Mouse (Mus musculus) hematopoietic stem cell, adult 5-6 weeks (primary cell): ENCODE results near the gene Tmem161a. TPM values are rescaled to one million over a fixed set of nuclear protein-coding genes. Genes with fewer than 3 reads are reported as not detected.

Source experiments
- ATAC-seq, 2 experiments: fragments of 125-278 bp in 1 of 2; replicated peaks in 1 of 2; 2 replicates each; pipeline ENCODE4 v1.8.0; 2016 to 2017; ENCODE audit warnings: inconsistent platforms in 2 of 2, mild to moderate bottlenecking in 2 of 2, moderate number of reproducible peaks in 2 of 2, low read depth in 1 of 2, moderate TSS enrichment in 1 of 2; ENCODE audit not compliant: low FRiP score in 2 of 2, poor library complexity in 2 of 2, severe bottlenecking in 2 of 2, insufficient read depth in 1 of 2, low TSS enrichment in 1 of 2
- total RNA-seq: library from RNA; stranded (forward); fragments of 172-1452, 232-1000 nt; gene quantifications from 2 replicates; pipeline ENCODE4 v1.2.3, GENCODE M21; 2017

The Tmem161a gene
- total RNA-seq = 10.8 and 17.1 TPM in 2 replicates

GRCm38 (mm10) chr8:70172043-70172681 lies at the start of gene Tmem161a:
Tmem161a (plus strand) TSS chr8:70172356.
- peak; percentile 99 to 100 for ATAC-seq

GRCm38 (mm10) chr8:70122863-70123262 lies 49.3 kb upstream of the Tmem161a start:
- 0 out of 4 replicates have a peak, but pooled peaks have one; percentile 51 to 61 for ATAC-seq

GRCm38 (mm10) chr8:70124992-70125391 lies 47.2 kb upstream of the Tmem161a start:
- ATAC-seq = no peak

- ATAC-seq = no peak
These were observed 43.7 kb upstream of the Tmem161a start for GRCm38 (mm10) chr8:70128435-70128834.

- ATAC-seq = no peak
These were observed 42.7 kb upstream of the Tmem161a start for GRCm38 (mm10) chr8:70129309-70129952.

- no peak for ATAC-seq
These were observed 42.1 kb upstream of the Tmem161a start for GRCm38 (mm10) chr8:70130066-70130465.

- ATAC-seq = peak; percentile 91
These were observed 40.8 kb upstream of the Tmem161a start, which contains the start of gene Nr2c2ap for GRCm38 (mm10) chr8:70131166-70131883. Nr2c2ap (plus strand) TSS chr8:70131333.

GRCm38 (mm10) chr8:70134086-70134485 lies 38.1 kb upstream of the Tmem161a start:
- ATAC-seq = no peak

- no peak for ATAC-seq
These were observed 37.2 kb upstream of the Tmem161a start for GRCm38 (mm10) chr8:70134931-70135330.

GRCm38 (mm10) chr8:70136591-70136990 lies 35.6 kb upstream of the Tmem161a start:
- ATAC-seq = no peak

- no peak for ATAC-seq
These were observed 34.3 kb upstream of the Tmem161a start for GRCm38 (mm10) chr8:70137890-70138289.

GRCm38 (mm10) chr8:70139026-70139857 lies 32.9 kb upstream of the Tmem161a start, which contains the start of the genes Rfxank, Borcs8 and Mef2b:
Rfxank (minus strand) TSS chr8:70139154.
Borcs8 (plus strand) TSS chr8:70139499.
Mef2b (plus strand) TSS chr8:70139711.
- peak; percentile 97 to 98 for ATAC-seq

GRCm38 (mm10) chr8:70139981-70140380 lies 32.2 kb upstream of the Tmem161a start:
- ATAC-seq = no peak; a peak in 1 of 4 replicates

- ATAC-seq = peak in 1 of 2 experiments; percentile 25; a peak in 1 of 4 replicates
These were observed 24.2 kb upstream of the Tmem161a start for GRCm38 (mm10) chr8:70147678-70148607.

GRCm38 (mm10) chr8:70150158-70150557 lies 22.0 kb upstream of the Tmem161a start:
- no peak for ATAC-seq

- peak; percentile 97 for ATAC-seq
These were observed 19.5 kb upstream of the Tmem161a start for GRCm38 (mm10) chr8:70152537-70153257.
